Mouse (Mus musculus) testis, adult 2 months (tissue): ENCODE results near the gene Chit1. TPM values are rescaled to one million over a fixed set of nuclear protein-coding genes. Genes with fewer than 3 reads are reported as not detected.

ENCODE experiments used
- H3K27ac ChIP-seq: fragments of 200-500 bp; 2 replicates; pipeline ENCODE4 v1.5.1; 2012; ENCODE audit warnings: low read depth, low read length; ENCODE audit not compliant: control insufficient read depth, insufficient read depth
- H3K27me3 ChIP-seq: fragments of 200-500 bp; 2 replicates; pipeline ENCODE4 v1.6.1; 2012; ENCODE audit warnings: mild to moderate bottlenecking, low read length, moderate library complexity; ENCODE audit not compliant: control insufficient read depth, insufficient read depth
- H3K36me3 ChIP-seq: fragments of 200-500 bp; 2 replicates; pipeline ENCODE4 v1.6.1; 2012; ENCODE audit warnings: mild to moderate bottlenecking, low read length; ENCODE audit not compliant: control insufficient read depth, insufficient read depth
- H3K4me1 ChIP-seq: fragments of 200-500 bp; 2 replicates; pipeline ENCODE4 v1.6.1; 2012; ENCODE audit warnings: low read length; ENCODE audit not compliant: control insufficient read depth, insufficient read depth
- H3K4me3 ChIP-seq: fragments of 200-500 bp; 2 replicates; pipeline ENCODE4 v1.5.1; 2012; ENCODE audit warnings: low read depth, mild to moderate bottlenecking, low read length, moderate library complexity, mixed read lengths; ENCODE audit not compliant: control insufficient read depth
- CTCF ChIP-seq: fragments of 200-500 bp; IDR thresholded peaks from 2 replicates; pipeline ENCODE4 v1.5.1; 2012; ENCODE audit warnings: low read depth, mild to moderate bottlenecking, inconsistent platforms, low read length, moderate library complexity; ENCODE audit not compliant: control insufficient read depth, insufficient read depth, insufficient replicate concordance
- POLR2A ChIP-seq: fragments of 200-500 bp; IDR thresholded peaks from 2 replicates; pipeline ENCODE4 v1.6.1; 2012; ENCODE audit warnings: low read depth, mild to moderate bottlenecking, inconsistent platforms, low read length, moderate library complexity; ENCODE audit not compliant: control insufficient read depth
- polyA plus RNA-seq: library from polyadenylated mRNA; depleted of rRNA; stranded (reverse); fragments of >200 nt; gene quantifications from 2 replicates; pipeline ENCODE4 v1.2.3, GENCODE M21; 2012

Chit1 gene
- polyA plus RNA-seq, 1 experiment = 8.7 TPM

DNA sequence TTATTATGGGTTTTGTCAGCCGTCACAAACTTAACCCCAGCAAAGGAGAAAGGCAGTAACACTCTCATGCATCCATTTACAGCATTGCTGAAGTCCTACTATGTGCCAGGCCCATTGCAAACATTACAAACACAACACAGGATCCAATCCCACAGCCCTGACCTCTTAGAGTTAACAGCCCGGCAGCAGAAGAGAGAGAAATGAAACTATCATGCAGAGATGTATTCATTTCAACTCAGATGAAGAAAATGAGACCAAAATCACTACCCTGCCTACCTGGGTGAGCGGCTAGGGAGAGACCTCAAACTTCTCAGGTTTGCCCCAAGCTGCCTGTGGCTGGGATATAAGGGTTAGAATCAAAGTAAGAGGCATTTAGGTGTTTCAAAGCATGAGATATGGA, 44.5 kb upstream of the Chit1 start:
- Histone ChIP-seq H3K4me1 (peaks cover 13% of the 10 kb centered on the region), H3K27me3 (no peaks in the 10 kb centered on the region), H3K36me3 (no peaks in the 10 kb centered on the region), H3K27ac (no peak overlapping the region), H3K4me3 (no peak overlapping the region)
- TF ChIP-seq POLR2A = no peak
- no peak for TF ChIP-seq CTCF

- no peak overlapping the region for H3K4me3 ChIP-seq
- TF ChIP-seq CTCF = no peak
- TF ChIP-seq POLR2A = no peak
These were observed 43.9 kb upstream of the Chit1 start for GRCm38 (mm10) chr1:134067143-134067619.

DNA sequence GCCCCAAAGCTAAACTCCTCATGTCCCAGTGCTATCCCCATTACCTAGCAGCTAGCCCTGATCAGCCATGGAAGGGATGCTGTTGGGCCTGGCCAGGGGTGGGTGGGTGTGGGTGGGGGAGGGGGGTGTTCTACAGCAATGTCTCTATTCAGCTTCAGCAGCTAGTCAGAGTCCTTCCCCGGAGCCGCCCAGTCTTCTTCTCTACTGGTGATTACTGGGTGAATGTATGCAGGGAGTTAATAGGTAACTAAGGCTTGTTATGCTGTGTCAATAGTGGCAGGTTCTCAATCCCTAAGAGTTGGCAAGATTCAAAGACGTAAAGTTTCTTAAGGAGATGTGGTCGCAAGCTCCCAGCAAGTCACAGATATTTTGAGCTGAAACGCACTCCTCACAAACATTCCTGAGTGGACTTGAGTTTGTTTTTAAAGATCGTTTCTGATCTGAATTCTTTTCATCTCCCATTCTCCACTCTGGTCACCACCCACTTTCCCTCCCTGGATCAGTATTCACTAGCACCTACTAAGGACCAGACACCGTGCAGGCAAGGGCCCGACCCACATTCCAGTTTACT, 40.9 kb upstream of the Chit1 start:
- Histone ChIP-seq H3K4me1 (peaks cover 2% of the 10 kb centered on the region), H3K27me3 (no peaks in the 10 kb centered on the region), H3K36me3 (no peaks in the 10 kb centered on the region), H3K4me3 (no peak overlapping the region), H3K27ac (no peak overlapping the region)
- no peak for TF ChIP-seq POLR2A
- no peak for TF ChIP-seq CTCF

More at GRCm38 (mm10) chr1:134067143-134067619, 43.9 kb upstream of the Chit1 start:
- no peak overlapping the region for H3K27ac ChIP-seq
- no peaks in the 10 kb centered on the region for H3K27me3 ChIP-seq
- H3K4me1 ChIP-seq = peaks cover 13% of the 10 kb centered on the region
- no peaks in the 10 kb centered on the region for H3K36me3 ChIP-seq

GRCm38 (mm10) chr1:134071411-134072018, 39.5 kb upstream of the Chit1 start:
- Histone ChIP-seq H3K4me1 (peaks cover 2% of the 10 kb centered on the region), H3K36me3 (no peaks in the 10 kb centered on the region), H3K27ac (no peak overlapping the region), H3K27me3 (no peaks in the 10 kb centered on the region), H3K4me3 (peak overlapping the region; percentile 18)
- TF ChIP-seq POLR2A (no peak), CTCF (no peak)

DNA sequence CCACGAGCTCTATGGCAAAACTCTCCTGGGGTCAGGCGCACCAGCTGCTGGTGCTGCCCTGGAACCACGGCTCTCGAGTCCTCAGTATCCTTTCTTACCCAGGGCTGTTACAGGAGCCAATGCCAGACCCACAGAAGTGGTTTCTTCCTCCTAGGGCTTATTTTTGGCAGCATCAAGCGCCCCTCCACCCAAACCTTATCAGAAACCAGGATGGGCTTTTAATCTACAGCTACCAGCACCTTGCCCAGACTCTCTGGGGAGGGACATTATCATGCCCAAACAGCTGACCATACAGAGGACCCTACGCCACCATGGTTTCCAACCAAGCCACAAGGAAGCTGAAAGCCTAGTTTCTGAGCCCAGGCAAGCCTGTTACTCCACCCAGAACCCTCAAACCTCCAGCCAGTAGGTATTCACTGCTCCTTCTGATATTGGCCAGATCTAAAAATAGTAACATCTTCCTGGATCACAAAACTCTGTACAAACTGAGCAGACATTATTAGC, 37.9 kb upstream of the Chit1 start:
- Histone ChIP-seq H3K4me3 (no peak overlapping the region), H3K4me1 (peaks cover under 1% of the 10 kb centered on the region; the same call in 1 of the 2 replicates)

GRCm38 (mm10) chr1:134073658-134074057, 37.4 kb upstream of the Chit1 start:
- no peak overlapping the region for H3K27ac ChIP-seq

More for the DNA sequence above, 37.9 kb upstream of the Chit1 start:
- no peak overlapping the region for H3K27ac ChIP-seq
- no peaks in the 10 kb centered on the region for H3K36me3 ChIP-seq
- TF ChIP-seq CTCF = no peak
- TF ChIP-seq POLR2A = no peak
- no peaks in the 10 kb centered on the region for H3K27me3 ChIP-seq

DNA sequence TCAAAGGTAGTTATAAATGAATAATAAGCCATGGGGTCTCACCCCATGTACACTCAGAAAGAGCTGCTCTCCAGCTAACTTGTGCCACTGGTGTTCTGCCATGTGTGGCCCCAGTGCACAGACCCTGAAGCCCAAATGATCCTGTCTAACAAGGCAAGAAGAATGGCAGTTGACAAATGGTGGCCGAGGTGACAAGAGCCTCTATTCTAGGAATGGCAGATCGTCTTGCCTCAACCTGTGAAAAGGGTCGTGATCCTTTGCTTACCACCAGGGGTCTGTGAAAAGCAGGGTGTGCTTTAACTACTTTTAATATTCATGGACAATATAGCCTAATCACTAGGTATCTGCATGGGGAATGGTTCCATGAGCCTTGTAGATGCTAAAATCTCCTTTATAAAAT, 36.9 kb upstream of the Chit1 start:
- H3K27ac ChIP-seq = no peak overlapping the region
- 0 out of 2 replicates have a peak, but pooled peaks cover 2% of the 10 kb centered on the region for H3K4me1 ChIP-seq
- no peaks in the 10 kb centered on the region for H3K27me3 ChIP-seq
- no peaks in the 10 kb centered on the region for H3K36me3 ChIP-seq
- no peak overlapping the region for H3K4me3 ChIP-seq
- no peak for TF ChIP-seq POLR2A
- no peak for TF ChIP-seq CTCF

More at GRCm38 (mm10) chr1:134073658-134074057, 37.4 kb upstream of the Chit1 start:
- no peaks in the 10 kb centered on the region for H3K27me3 ChIP-seq
- TF ChIP-seq CTCF = no peak
- TF ChIP-seq POLR2A = no peak
- peaks cover 2% of the 10 kb centered on the region; the same call in 1 of the 2 replicates for H3K4me1 ChIP-seq
- H3K4me3 ChIP-seq = no peak overlapping the region
- H3K36me3 ChIP-seq = no peaks in the 10 kb centered on the region
